Mouse (Mus musculus) adrenal gland, postnatal 14 days (tissue): Measurements from ENCODE around the gene Scube1. TPM values are rescaled to one million over a fixed set of nuclear protein-coding genes. Genes with fewer than 3 reads are reported as not detected.

Source experiments
- DNase-seq: peaks from one replicate; pipeline ENCODE4 v3.0.0; 2021; ENCODE audit warnings: mixed read lengths
- total RNA-seq: library from RNA; stranded (reverse); gene quantifications from 2 replicates; pipeline ENCODE4 v1.2.3, GENCODE M21; 2021

Scube1 gene
- total RNA-seq, 1 experiment from 2014 or later, result 5.9 TPM

- DNase-seq, result no peak
These were observed 14.7 kb downstream of the Scube1 start for GRCm38 (mm10) chr15:83709889-83710774.

- no peak for DNase-seq
These were observed 18.2 kb downstream of the Scube1 start for GRCm38 (mm10) chr15:83706528-83707199.

GRCm38 (mm10) chr15:83700593-83700923, 24.3 kb downstream of the Scube1 start:
- no peak for DNase-seq

GRCm38 (mm10) chr15:83699834-83700592, 24.8 kb downstream of the Scube1 start:
- DNase-seq, result no peak

- no peak for DNase-seq
These were observed 25.5 kb downstream of the Scube1 start for GRCm38 (mm10) chr15:83699132-83699833.

- no peak for DNase-seq
These were observed 28.0 kb downstream of the Scube1 start for GRCm38 (mm10) chr15:83696681-83697381.

DNA sequence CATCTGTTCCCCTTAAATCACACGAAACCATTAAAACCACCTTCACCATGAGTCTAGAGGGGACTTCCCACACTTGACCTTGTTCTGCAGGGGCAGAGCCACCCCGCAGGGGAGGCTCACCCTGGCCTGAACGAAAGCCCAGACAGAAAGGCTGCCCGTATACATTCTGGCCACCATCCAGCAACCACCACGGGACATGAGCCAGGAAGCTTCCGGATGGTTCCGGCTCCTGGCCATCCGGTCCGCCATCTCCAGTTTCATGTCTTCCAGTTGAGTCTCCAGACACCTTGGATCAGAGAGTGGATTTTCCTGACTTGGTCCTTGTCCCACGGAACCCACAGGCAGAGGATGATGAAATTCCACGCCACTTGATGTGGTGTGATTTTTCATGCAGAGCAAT, 29.7 kb downstream of the Scube1 start:
- DNase-seq, result no peak

DNA sequence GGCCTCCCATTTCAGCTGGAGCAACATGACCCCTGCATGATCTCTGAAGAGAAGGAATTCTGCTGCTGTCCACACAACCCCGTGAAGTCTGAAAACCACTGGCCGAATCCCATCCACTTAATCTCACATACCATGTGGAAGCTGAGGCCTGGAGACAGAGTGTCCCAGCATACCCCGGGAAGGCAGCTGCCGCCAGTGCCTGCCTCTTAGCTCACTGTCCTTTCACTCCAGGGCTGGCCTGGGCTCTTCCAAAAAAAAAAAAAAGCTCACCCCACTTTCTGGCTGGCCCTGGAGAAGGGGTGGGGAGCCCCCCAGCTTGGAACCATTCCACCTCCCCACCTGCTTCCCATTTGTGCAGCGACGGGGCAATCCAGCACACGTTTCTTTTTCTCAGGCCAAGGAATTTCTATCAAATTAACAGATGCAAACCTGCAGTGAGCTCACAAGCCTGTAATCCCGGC, 32.9 kb downstream of the Scube1 start:
- DNase-seq, result no peak

- DNase-seq, result no peak
These were observed 34.9 kb downstream of the Scube1 start for GRCm38 (mm10) chr15:83689946-83690345.

GRCm38 (mm10) chr15:83686601-83687000, 38.2 kb downstream of the Scube1 start:
- DNase-seq, result no peak

GRCm38 (mm10) chr15:83685950-83686349, 38.9 kb downstream of the Scube1 start:
- DNase-seq, result no peak

- DNase-seq, result no peak
These were observed 41.7 kb downstream of the Scube1 start for GRCm38 (mm10) chr15:83683051-83683561.

GRCm38 (mm10) chr15:83680300-83680699, 44.5 kb downstream of the Scube1 start:
- no peak for DNase-seq

DNA sequence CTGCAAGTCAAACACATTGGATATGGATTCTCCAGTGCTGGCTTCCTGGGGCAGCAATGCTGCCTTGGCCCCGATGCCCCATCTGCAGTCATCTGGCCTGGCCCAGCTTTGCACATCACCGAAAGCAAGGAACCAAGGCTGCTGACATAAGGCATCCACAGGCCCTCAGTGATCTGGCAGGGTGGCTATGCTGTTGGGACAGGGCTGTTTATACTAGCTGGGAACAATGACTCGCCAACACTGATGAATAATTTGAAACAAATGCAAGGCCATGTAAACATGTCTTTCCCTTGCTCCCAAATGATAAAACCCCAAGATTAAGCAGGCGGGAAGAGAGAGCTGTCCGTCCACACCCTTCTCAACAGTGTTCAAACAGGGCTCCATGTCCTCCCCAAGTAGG, 45.1 kb downstream of the Scube1 start:
- peak; percentile 77 for DNase-seq

- no peak for DNase-seq
These were observed 46.2 kb downstream of the Scube1 start for GRCm38 (mm10) chr15:83678606-83679005.

GRCm38 (mm10) chr15:83678089-83678488, 46.7 kb downstream of the Scube1 start:
- peak; percentile 66 for DNase-seq

GRCm38 (mm10) chr15:83677098-83677497, 47.7 kb downstream of the Scube1 start:
- DNase-seq, result no peak

GRCm38 (mm10) chr15:83676286-83676685, 48.5 kb downstream of the Scube1 start:
- DNase-seq, result peak; percentile 28

- peak; percentile 24 for DNase-seq
These were observed 51.2 kb downstream of the Scube1 start for GRCm38 (mm10) chr15:83673621-83674020.

- no peak for DNase-seq
These were observed 57.3 kb downstream of the Scube1 start for GRCm38 (mm10) chr15:83667501-83667900.

- DNase-seq, result no peak
These were observed 58.4 kb downstream of the Scube1 start for GRCm38 (mm10) chr15:83666418-83666817.
